Mouse (Mus musculus) 3134 (cell line): Measurements from ENCODE around the gene Piwil1.
"Not testable (repeated sequence)": the region's sequence is repeated elsewhere in the genome, so short reads cannot be mapped to it uniquely, and the experiment has no call there.

Experiments used
- DNase-seq: peaks from one replicate; pipeline ENCODE4 v3.0.0-alpha.2; 2011; ENCODE audit warnings: low spot score; ENCODE audit not compliant: insufficient read length; ENCODE audit errors: extremely low read depth

Gene Piwil1

GRCm38 (mm10) chr5:128708929-128709328 is 6.6 kb downstream of the Piwil1 start:
- DNase-seq: no peak

DNA sequence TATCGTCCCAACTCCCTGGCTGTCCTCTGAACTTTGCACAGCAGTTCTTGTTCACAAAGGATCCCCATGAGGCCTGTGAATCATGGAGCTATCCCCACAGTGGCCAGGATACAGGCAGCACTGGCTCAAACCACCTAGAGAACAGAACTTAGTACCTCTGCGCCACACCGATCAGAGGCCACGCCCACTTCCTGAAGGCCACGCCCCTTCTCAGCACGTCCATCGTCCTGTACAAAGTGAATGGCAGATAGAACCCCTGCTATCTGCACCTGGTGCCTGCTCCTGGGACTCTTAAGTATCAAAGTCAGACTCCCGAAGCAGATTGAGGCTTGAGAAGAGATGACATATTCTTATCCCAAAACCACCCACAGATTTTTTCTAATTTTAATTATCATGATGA is 8.3 kb downstream of the Piwil1 start:
- no peak for DNase-seq

DNA sequence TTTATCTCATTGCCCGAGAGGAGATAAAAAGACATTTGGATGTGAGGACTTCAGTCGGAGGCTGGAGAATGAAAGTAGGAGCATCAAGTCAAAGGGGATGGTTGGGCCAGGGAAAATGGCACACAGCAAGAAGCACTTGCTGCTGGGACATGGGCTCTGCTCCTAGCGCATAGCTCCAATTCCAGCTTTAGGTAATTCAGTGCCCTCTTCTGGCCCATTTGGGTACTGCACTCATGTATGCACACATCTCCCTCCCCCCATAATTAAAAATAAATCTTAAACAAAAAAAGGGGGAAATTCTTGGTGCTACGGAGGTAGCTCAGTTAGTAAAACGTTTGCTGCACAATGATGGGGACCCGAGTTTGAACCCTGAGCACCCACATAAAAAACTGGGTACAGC is 9.5 kb downstream of the Piwil1 start:
- DNase-seq: no peak

DNA sequence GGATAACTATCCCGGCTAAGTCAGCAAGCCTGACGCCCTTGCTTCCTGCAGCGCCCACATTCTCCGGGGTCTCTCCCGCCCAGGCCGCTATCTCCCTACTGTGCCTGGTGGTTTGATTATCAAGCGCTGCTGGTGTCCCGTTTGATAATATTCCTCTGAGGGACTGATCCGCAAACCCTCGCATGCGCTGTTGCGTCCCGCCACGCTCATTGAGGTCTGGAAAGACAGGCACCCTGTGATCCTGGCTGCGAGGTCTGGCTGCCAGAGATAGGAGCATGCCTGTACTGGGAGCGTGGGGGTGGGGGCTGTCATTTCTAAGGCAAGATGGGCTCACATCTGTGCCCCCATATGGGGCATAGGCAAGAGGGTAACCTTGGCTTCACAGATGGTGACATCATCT is 12.8 kb downstream of the Piwil1 start:
- no peak for DNase-seq

DNA sequence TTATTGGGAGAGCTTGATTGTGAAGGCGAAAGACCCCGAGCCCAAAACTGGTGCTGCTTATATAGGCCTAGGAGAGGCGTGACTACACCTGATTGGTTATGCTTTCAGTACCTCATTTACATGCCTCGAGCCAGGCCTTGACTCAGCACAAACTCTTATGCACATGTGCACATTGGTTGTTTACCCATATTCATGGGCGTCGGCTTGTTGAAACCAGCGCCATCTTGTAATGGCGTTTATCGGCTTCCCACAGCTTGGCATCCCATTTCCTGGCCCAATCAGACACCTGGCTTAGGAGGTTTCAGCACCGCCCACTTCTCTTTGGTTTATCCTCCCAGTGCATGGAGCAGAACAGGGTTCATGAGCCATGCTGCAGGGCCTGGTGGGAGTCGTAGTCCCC is 18.1 kb downstream of the Piwil1 start:
- DNase-seq: not testable (repeated sequence)

DNA sequence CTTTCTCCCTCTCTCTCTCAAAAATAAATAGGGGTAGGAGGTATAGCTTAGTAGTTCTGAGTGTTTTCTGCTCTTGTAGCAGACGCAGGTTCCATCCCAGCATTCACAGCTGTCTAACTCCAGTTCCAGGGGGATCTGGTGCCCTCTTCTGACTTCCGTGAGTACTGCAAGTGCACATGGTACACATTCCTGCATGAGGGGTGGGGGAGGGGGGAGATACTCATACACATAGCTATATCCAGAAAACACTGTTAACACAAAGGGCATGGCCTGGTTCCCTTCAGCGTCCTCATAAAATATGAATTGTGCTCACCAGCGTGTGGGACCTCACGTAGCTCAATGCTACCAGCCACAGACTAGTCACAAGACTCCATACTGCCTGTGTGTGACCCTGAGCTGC is 27.0 kb downstream of the Piwil1 start:
- DNase-seq: no peak

GRCm38 (mm10) chr5:128730634-128731033 is 28.3 kb downstream of the Piwil1 start:
- DNase-seq: no peak

- DNase-seq: no peak
Observed at GRCm38 (mm10) chr5:128732416-128733014, 30.2 kb downstream of the Piwil1 start.

GRCm38 (mm10) chr5:128733955-128734354 is 31.6 kb downstream of the Piwil1 start:
- DNase-seq: no peak

GRCm38 (mm10) chr5:128735921-128736320 is 33.6 kb downstream of the Piwil1 start:
- no peak for DNase-seq

GRCm38 (mm10) chr5:128739168-128739837 is 37.0 kb downstream of the Piwil1 start:
- no peak for DNase-seq

DNA sequence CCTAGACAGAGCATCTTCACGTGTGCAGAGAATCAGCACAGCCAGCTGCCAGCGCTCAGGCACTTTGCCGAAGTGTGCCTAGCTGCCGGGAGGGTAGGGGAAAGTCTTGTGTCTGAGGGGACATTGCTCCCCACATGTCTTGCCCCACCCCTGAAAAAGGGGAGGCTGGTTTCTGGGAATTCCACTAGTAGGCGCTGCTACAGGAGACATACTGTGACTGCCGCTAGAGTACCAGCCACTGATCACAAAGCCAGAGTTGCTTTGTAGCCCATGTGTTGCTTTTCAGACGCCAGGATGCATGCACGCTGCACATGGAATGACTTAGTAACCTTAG is 37.5 kb downstream of the Piwil1 start:
- no peak for DNase-seq

DNA sequence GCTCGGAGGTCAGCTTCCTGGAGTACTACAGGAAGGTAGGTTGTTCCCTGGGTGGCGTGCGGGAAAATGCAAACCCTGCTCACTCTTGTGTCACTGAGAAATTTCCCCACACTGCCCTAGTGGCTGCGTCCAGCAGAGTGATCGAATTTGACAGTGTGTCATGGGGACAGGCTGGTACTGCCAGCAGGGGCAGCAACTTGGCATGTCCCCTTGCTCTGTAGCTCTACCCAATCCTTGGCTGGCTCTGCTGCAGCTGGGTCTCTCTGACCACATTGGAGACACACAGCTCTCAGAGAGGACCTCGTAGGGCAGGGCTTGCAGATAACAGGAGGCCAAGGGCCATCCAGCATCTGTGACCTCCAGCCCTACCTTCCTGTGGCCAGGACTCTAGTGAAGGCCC is 42.0 kb downstream of the Piwil1 start:
- no peak for DNase-seq

- DNase-seq: no peak
Observed at GRCm38 (mm10) chr5:128745206-128745605, 42.9 kb downstream of the Piwil1 start.

GRCm38 (mm10) chr5:128746261-128746660 is 43.9 kb downstream of the Piwil1 start:
- DNase-seq: no peak

DNA sequence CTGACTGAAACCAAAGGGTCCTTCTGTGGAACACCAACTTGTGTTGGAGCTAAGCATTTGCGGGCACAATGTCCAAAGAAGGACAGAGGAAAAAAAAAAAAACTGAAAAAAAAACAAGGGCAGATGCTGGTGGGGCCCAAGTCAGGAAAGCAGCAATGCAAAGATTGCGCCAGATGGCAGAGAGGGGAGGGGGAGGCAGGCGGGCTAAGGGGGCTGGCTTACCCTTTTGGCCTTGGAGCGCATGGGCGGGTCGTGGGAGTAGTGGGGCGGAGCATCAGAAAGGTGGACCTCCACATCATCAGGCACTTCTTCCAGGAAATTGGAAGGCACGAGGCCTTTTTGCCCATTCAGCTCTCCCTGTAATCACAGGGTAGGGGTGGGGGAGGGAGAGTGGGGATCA is 58.8 kb downstream of the Piwil1 start:
- DNase-seq: no peak

- DNase-seq: no peak
Observed at GRCm38 (mm10) chr5:128769026-128769631, 66.8 kb downstream of the Piwil1 start.

DNA sequence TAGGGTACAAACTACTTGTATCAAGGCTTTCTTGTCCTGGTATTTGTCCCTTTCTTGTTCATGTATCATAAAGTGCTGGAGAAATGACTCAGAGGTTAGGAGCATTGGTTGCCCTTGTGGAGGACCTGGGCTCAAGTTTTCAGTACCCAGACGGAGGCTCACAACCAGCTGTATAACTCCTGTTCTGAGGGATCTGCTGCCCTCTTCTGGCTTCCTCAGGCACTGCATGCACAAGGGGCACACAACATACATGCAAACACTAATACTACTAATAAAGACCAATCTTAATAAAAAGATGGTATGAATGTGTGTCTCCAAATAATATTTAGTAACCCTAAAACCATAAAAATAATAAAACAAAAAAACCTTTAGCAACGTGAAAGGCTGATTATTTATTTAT is 74.1 kb downstream of the Piwil1 start:
- no peak for DNase-seq

GRCm38 (mm10) chr5:128781621-128782020 is 79.3 kb downstream of the Piwil1 start:
- DNase-seq: no peak

GRCm38 (mm10) chr5:128800592-128800991 is 98.3 kb downstream of the Piwil1 start:
- no peak for DNase-seq
